Mouse (Mus musculus): Measurements from ENCODE around the gene Map4k1. TPM values are rescaled to one million over a fixed set of nuclear protein-coding genes. Genes with fewer than 3 reads are reported as not detected.

The Map4k1 gene
- total and polyA plus RNA-seq, 3 experiments = 9.1 to 58.0 (median 15.9) TPM

- Histone ChIP-seq H3K36me3 (replicated peaks) (peaks cover 69% of the 10 kb centered on the region), H3K4me1 (ENCODE audit: insufficient read depth, low read depth, low read length) (0 out of 2 replicates have a peak, but pooled peaks cover 7% of the 10 kb centered on the region), H3K9me3 (replicated peaks) (no peaks in the 10 kb centered on the region), H3K4me3 (ENCODE audit: low read depth, low read length) (no peak overlapping the region), H3K27me3 (ENCODE audit: insufficient read depth, low read length) (no peaks in the 10 kb centered on the region)
- ATAC-seq (ENCODE audit: extremely low read depth, insufficient number of reproducible peaks, low FRiP score, poor library complexity, severe bottlenecking) (no peak), DNase-seq (ENCODE audit: low spot score) (no peak)
- TF ChIP-seq GATA1 (IDR thresholded peaks at IDR 0.05; ENCODE audit: borderline replicate concordance, low read length) (no peak), TAL1 (conservative IDR thresholded peaks at IDR 0.05; ENCODE audit: low read depth, low read length) (no peak), CTCF (IDR thresholded peaks at IDR 0.05; ENCODE audit: low read depth, low read length) (no peak), GATA2 (IDR thresholded peaks at IDR 0.05; ENCODE audit: borderline replicate concordance, low read depth, low read length) (no peak), POLR2AphosphoS5 (IDR thresholded peaks at IDR 0.05; ENCODE audit: insufficient replicate concordance, low read depth, low read length) (no peak)
Observed at GRCm38 (mm10) chr7:28993402-28993801, 11.6 kb downstream of the Map4k1 start.

- Histone ChIP-seq H3K4me1 (ENCODE audit: insufficient read depth, low read depth, low read length) (0 out of 2 replicates have a peak, but pooled peaks cover 5% of the 10 kb centered on the region), H3K27me3 (ENCODE audit: insufficient read depth, low read length) (no peaks in the 10 kb centered on the region), H3K36me3 (replicated peaks) (peaks cover 38% of the 10 kb centered on the region), H3K4me3 (ENCODE audit: low read depth, low read length) (no peak overlapping the region), H3K9me3 (replicated peaks) (no peaks in the 10 kb centered on the region)
- ATAC-seq (ENCODE audit: extremely low read depth, insufficient number of reproducible peaks, low FRiP score, poor library complexity, severe bottlenecking) (no peak), DNase-seq (ENCODE audit: low spot score) (no peak)
- TF ChIP-seq GATA1 (IDR thresholded peaks at IDR 0.05; ENCODE audit: borderline replicate concordance, low read length) (no peak), POLR2AphosphoS5 (IDR thresholded peaks at IDR 0.05; ENCODE audit: insufficient replicate concordance, low read depth, low read length) (no peak), GATA2 (IDR thresholded peaks at IDR 0.05; ENCODE audit: borderline replicate concordance, low read depth, low read length) (no peak), CTCF (IDR thresholded peaks at IDR 0.05; ENCODE audit: low read depth, low read length) (no peak)
Observed at GRCm38 (mm10) chr7:29000651-29001605, 19.1 kb downstream of the Map4k1 start.

GRCm38 (mm10) chr7:29007224-29008101, 25.6 kb downstream of the Map4k1 start:
- no peak overlapping the region for H3K4me3 ChIP-seq (ENCODE audit: low read depth, low read length)
- peaks cover 26% of the 10 kb centered on the region for H3K4me1 ChIP-seq (ENCODE audit: insufficient read depth, low read depth, low read length)
- no peak for TF ChIP-seq CTCF (IDR thresholded peaks at IDR 0.05; ENCODE audit: low read depth, low read length)
- TF ChIP-seq GATA1 (IDR thresholded peaks at IDR 0.05; ENCODE audit: borderline replicate concordance, low read length) = no peak
- TF ChIP-seq TAL1 (conservative IDR thresholded peaks at IDR 0.05; ENCODE audit: low read depth, low read length) = no peak
- TF ChIP-seq POLR2AphosphoS5 (IDR thresholded peaks at IDR 0.05; ENCODE audit: insufficient replicate concordance, low read depth, low read length) = no peak
- TF ChIP-seq GATA2 (IDR thresholded peaks at IDR 0.05; ENCODE audit: borderline replicate concordance, low read depth, low read length) = no peak
- DNase-seq (ENCODE audit: low spot score) (no peak), ATAC-seq (ENCODE audit: extremely low read depth, insufficient number of reproducible peaks, low FRiP score, poor library complexity, severe bottlenecking) (no peak)
- no peaks in the 10 kb centered on the region for H3K9me3 ChIP-seq (replicated peaks)
- peaks cover 11% of the 10 kb centered on the region for H3K27me3 ChIP-seq (ENCODE audit: insufficient read depth, low read length)
- H3K36me3 ChIP-seq (replicated peaks) = peaks cover 3% of the 10 kb centered on the region

GRCm38 (mm10) chr7:29008171-29008570, 26.3 kb downstream of the Map4k1 start:
- H3K27me3 ChIP-seq (ENCODE audit: insufficient read depth, low read length) = peaks cover 11% of the 10 kb centered on the region
- TF ChIP-seq POLR2AphosphoS5 (IDR thresholded peaks at IDR 0.05; ENCODE audit: insufficient replicate concordance, low read depth, low read length) (no peak), GATA2 (IDR thresholded peaks at IDR 0.05; ENCODE audit: borderline replicate concordance, low read depth, low read length) (no peak), GATA1 (IDR thresholded peaks at IDR 0.05; ENCODE audit: borderline replicate concordance, low read length) (no peak), CTCF (IDR thresholded peaks at IDR 0.05; ENCODE audit: low read depth, low read length) (no peak), TAL1 (conservative IDR thresholded peaks at IDR 0.05; ENCODE audit: low read depth, low read length) (no peak)
- DNase-seq (ENCODE audit: low spot score) (no peak), ATAC-seq (ENCODE audit: extremely low read depth, insufficient number of reproducible peaks, low FRiP score, poor library complexity, severe bottlenecking) (no peak)
- no peaks in the 10 kb centered on the region for H3K9me3 ChIP-seq (replicated peaks)
- H3K4me1 ChIP-seq (ENCODE audit: insufficient read depth, low read depth, low read length) = peaks cover 33% of the 10 kb centered on the region
- H3K4me3 ChIP-seq (ENCODE audit: low read depth, low read length) = no peak overlapping the region
- H3K36me3 ChIP-seq (replicated peaks) = peaks cover 1% of the 10 kb centered on the region

GRCm38 (mm10) chr7:29008714-29009113, 26.9 kb downstream of the Map4k1 start:
- H3K4me1 ChIP-seq (ENCODE audit: insufficient read depth, low read depth, low read length) = peaks cover 34% of the 10 kb centered on the region
- TF ChIP-seq GATA1 (IDR thresholded peaks at IDR 0.05; ENCODE audit: borderline replicate concordance, low read length) (no peak), TAL1 (conservative IDR thresholded peaks at IDR 0.05; ENCODE audit: low read depth, low read length) (no peak), POLR2AphosphoS5 (IDR thresholded peaks at IDR 0.05; ENCODE audit: insufficient replicate concordance, low read depth, low read length) (no peak), CTCF (IDR thresholded peaks at IDR 0.05; ENCODE audit: low read depth, low read length) (no peak), GATA2 (IDR thresholded peaks at IDR 0.05; ENCODE audit: borderline replicate concordance, low read depth, low read length) (no peak)
- DNase-seq (ENCODE audit: low spot score) = no peak
- H3K36me3 ChIP-seq (replicated peaks) = no peaks in the 10 kb centered on the region
- peaks cover 11% of the 10 kb centered on the region for H3K27me3 ChIP-seq (ENCODE audit: insufficient read depth, low read length)
- no peak for ATAC-seq (ENCODE audit: extremely low read depth, insufficient number of reproducible peaks, low FRiP score, poor library complexity, severe bottlenecking)
- no peak overlapping the region for H3K4me3 ChIP-seq (ENCODE audit: low read depth, low read length)
- no peaks in the 10 kb centered on the region; the same call in 1 of the 2 replicates for H3K9me3 ChIP-seq (replicated peaks)

Measured in G1E (cell line).